Mouse (Mus musculus) myocyte (in vitro differentiated cells): ENCODE measurements around the gene Acoxl.

ENCODE experiments used
- E2F4 ChIP-seq: IDR thresholded peaks from one replicate; pipeline ENCODE4 v1.6.1; 2011; ENCODE audit warnings: mild to moderate bottlenecking, control low read depth, moderate library complexity; ENCODE audit not compliant: insufficient read depth
- MYOD1 ChIP-seq, 3 experiments: IDR thresholded peaks; one replicate each; pipeline ENCODE4 v1.6.1; 2011; ENCODE audit warnings: control low read depth in 2 of 3, low read depth in 2 of 3, mild to moderate bottlenecking in 2 of 3, moderate library complexity in 1 of 3; ENCODE audit not compliant: insufficient read length in 2 of 3, control insufficient read depth in 1 of 3
- POLR2A ChIP-seq: IDR thresholded peaks from one replicate; pipeline ENCODE4 v1.6.1; 2011; ENCODE audit warnings: low read depth, mild to moderate bottlenecking, control low read depth, moderate library complexity; ENCODE audit not compliant: insufficient read length
- POLR2AphosphoS2 ChIP-seq: IDR thresholded peaks from one replicate; pipeline ENCODE4 v1.6.1; 2011; ENCODE audit warnings: low read depth, control low read depth; ENCODE audit not compliant: insufficient read length
- REST ChIP-seq: IDR thresholded peaks from one replicate; pipeline ENCODE4 v1.6.1; 2011; ENCODE audit warnings: mild to moderate bottlenecking, control low read depth, moderate library complexity; ENCODE audit not compliant: insufficient read depth, insufficient read length
- TCF12 ChIP-seq: IDR thresholded peaks from one replicate; pipeline ENCODE4 v1.6.1; 2011; ENCODE audit warnings: mild to moderate bottlenecking, control low read depth; ENCODE audit not compliant: poor library complexity, insufficient read depth, severe bottlenecking

GRCm38 (mm10) chr2:128095270-128095669 is 256.6 kb downstream of the Acoxl start:
- TF ChIP-seq POLR2AphosphoS2 (no peak), TCF12 (no peak), E2F4 (no peak), POLR2A (no peak), MYOD1 (IDR thresholded peaks at IDR 0.05; ENCODE audit: control insufficient read depth in 1 of 3, insufficient read length in 2 of 3, low read depth in 2 of 3) (no peak), REST (no peak)
